Mouse (Mus musculus) T-helper 17 cell (primary cell): ENCODE measurements around the gene Mrtfb.

Source experiments
- in situ Hi-C, 2 experiments: fragments of 300-600 bp; cut with MboI, MseI; formaldehyde crosslinking; loops; 1 replicate in 1 of 2; 2 replicates in 1 of 2; pipeline ENCODE4 v1.15.1; 2025; ENCODE audit warnings: high pct_unique_total_duplicates in 2 of 2

Mrtfb gene

GRCm38 (mm10) chr16:13430940-13431339 is 174.7 kb downstream of the Mrtfb start:
- in situ Hi-C loops = loop anchor here in 1 of 2 experiments (25.0 kb wide), 1 partner anchor 1969 kb away; no protein-coding TSS in a partner anchor

- in situ Hi-C loops = loop anchor here in 1 of 2 experiments (25.0 kb wide), 1 partner anchor 1973 kb away; no protein-coding TSS in a partner anchor
Measured at GRCm38 (mm10) chr16:13435627-13436026, 179.3 kb downstream of the Mrtfb start.

GRCm38 (mm10) chr16:13437037-13437769 is 180.9 kb downstream of the Mrtfb start:
- in situ Hi-C loops = loop anchor here in 1 of 2 experiments (25.0 kb wide), 1 partner anchor 1975 kb away; no protein-coding TSS in a partner anchor

GRCm38 (mm10) chr16:13437770-13438372 is 181.6 kb downstream of the Mrtfb start:
- in situ Hi-C loops = loop anchor here in 1 of 2 experiments (25.0 kb wide), 1 partner anchor 1976 kb away; no protein-coding TSS in a partner anchor

- in situ Hi-C loops = loop anchor here in 1 of 2 experiments (25.0 kb wide), 1 partner anchor 1978 kb away; no protein-coding TSS in a partner anchor
Measured at GRCm38 (mm10) chr16:13440468-13440867, 184.2 kb downstream of the Mrtfb start.

GRCm38 (mm10) chr16:13443764-13444163 is 187.5 kb downstream of the Mrtfb start:
- in situ Hi-C loops = loop anchor here in 1 of 2 experiments (25.0 kb wide), 1 partner anchor 1981 kb away; no protein-coding TSS in a partner anchor

- in situ Hi-C loops = loop anchor here in 1 of 2 experiments (5.0 to 25.0 kb wide), 2 partner anchors 298 to 1983 kb away; no protein-coding TSS in a partner anchor
Measured at GRCm38 (mm10) chr16:13445461-13445860, 189.2 kb downstream of the Mrtfb start.

- in situ Hi-C loops = loop anchor here in 1 of 2 experiments (5.0 to 25.0 kb wide), 2 partner anchors 299 to 1984 kb away; no protein-coding TSS in a partner anchor
Measured at GRCm38 (mm10) chr16:13446488-13446887, 190.2 kb downstream of the Mrtfb start.

- in situ Hi-C loops = loop anchor here in 1 of 2 experiments (5.0 to 25.0 kb wide), 2 partner anchors 300 to 1985 kb away; no protein-coding TSS in a partner anchor
Measured at GRCm38 (mm10) chr16:13446971-13447283, 190.6 kb downstream of the Mrtfb start.

GRCm38 (mm10) chr16:13447284-13448050 is 191.2 kb downstream of the Mrtfb start:
- in situ Hi-C loops = loop anchor here in 1 of 2 experiments (5.0 to 25.0 kb wide), 2 partner anchors 300 to 1985 kb away; no protein-coding TSS in a partner anchor

- in situ Hi-C loops = loop anchor here in 1 of 2 experiments (5.0 to 25.0 kb wide), 2 partner anchors 301 to 1986 kb away; no protein-coding TSS in a partner anchor
Measured at GRCm38 (mm10) chr16:13448051-13448705, 191.9 kb downstream of the Mrtfb start.

GRCm38 (mm10) chr16:13448706-13449090 is 192.4 kb downstream of the Mrtfb start:
- in situ Hi-C loops = loop anchor here in 1 of 2 experiments (5.0 to 25.0 kb wide), 2 partner anchors 301 to 1986 kb away; no protein-coding TSS in a partner anchor

- in situ Hi-C loops = loop anchor here in 1 of 2 experiments (5.0 to 25.0 kb wide), 2 partner anchors 302 to 1987 kb away; no protein-coding TSS in a partner anchor
Measured at GRCm38 (mm10) chr16:13449491-13449890, 193.2 kb downstream of the Mrtfb start.

GRCm38 (mm10) chr16:13450831-13451230 is 194.6 kb downstream of the Mrtfb start:
- in situ Hi-C loops = no loop called here

- in situ Hi-C loops = no loop called here
Measured at GRCm38 (mm10) chr16:13451991-13452390, 195.7 kb downstream of the Mrtfb start.

GRCm38 (mm10) chr16:13452661-13453060 is 196.4 kb downstream of the Mrtfb start:
- in situ Hi-C loops = no loop called here

GRCm38 (mm10) chr16:13454026-13454600 is 197.8 kb downstream of the Mrtfb start:
- in situ Hi-C loops = no loop called here

GRCm38 (mm10) chr16:13455560-13455959 is 199.3 kb downstream of the Mrtfb start:
- in situ Hi-C loops = no loop called here

- in situ Hi-C loops = no loop called here
Measured at GRCm38 (mm10) chr16:13458556-13458955, 202.3 kb downstream of the Mrtfb start.

- in situ Hi-C loops = no loop called here
Measured at GRCm38 (mm10) chr16:13460071-13460470, 203.8 kb downstream of the Mrtfb start.
